Mouse (Mus musculus) erythroblast, adult 5-6 weeks (primary cell): ENCODE measurements at regions not wholly inside any gene's neighbourhood (a gene's known extent, or its start where the extent isn't known, plus 50 kb on each side); places are given as distances from the start of the nearest gene placed in this dataset.

ENCODE experiments used
- ATAC-seq: replicated peaks from 2 replicates; pipeline ENCODE4 v1.8.0; 2016; ENCODE audit warnings: moderate number of reproducible peaks, mild to moderate bottlenecking, moderate TSS enrichment, inconsistent platforms; ENCODE audit not compliant: poor library complexity, low FRiP score, severe bottlenecking

GRCm38 (mm10) chr9:14156967-14157366 is 117.9 kb upstream of the Sesn3 start:
- no peak for ATAC-seq

DNA sequence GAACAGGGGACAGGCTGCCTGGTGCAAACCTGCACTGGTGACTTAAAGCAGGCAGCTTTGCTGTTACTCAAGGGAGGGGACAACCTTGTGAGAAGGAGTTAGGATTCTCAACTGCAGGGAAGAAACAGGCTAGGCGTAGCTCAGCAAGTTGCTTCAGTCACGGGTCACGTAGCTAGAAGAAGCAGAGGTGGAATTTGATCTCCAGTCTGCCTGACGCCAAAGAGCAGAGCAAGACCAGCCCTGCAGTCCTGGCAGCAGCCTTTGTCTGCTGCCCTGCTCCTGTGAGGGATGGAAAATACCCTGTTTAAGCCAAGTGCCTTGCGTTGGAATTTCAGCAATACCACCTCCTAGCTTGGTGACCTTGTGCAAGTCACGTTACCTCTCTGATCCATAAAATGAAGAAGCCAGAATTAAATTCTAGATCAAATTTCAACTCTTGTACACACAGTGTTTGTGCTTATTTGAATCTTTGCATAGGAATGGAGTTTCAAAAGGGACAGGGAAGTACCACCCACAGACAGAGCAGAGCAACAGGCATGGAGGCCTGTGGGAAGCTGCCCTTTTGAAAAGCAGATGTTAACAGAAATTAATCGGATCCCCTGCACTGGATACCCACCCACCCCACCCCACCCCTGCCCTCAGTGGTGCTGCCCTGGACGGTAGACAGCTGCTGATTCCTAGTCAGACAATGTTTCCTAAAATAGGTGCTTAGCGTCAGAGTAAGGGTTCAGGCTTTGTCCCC is 116.6 kb upstream of the Sesn3 start:
- ATAC-seq: no peak

DNA sequence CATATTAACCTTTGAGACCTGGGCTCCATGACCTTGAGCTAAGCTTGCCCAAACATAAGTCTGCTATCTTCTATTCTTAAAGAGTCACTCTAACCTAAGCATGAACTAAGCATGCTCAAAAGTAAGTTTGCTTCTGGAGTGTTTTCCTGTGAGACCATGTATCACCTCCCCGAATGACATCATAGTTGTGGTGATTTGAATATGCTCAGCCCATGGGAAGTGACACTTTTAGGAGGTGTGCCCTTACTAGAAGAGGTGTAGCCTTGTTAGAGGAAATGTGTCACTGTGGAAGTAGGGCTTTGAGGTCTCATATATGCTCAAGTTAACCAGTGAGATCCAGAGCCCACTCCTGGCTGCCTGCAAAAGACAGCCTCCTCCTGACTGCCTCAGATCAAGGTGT is 114.7 kb upstream of the Sesn3 start:
- no peak for ATAC-seq

DNA sequence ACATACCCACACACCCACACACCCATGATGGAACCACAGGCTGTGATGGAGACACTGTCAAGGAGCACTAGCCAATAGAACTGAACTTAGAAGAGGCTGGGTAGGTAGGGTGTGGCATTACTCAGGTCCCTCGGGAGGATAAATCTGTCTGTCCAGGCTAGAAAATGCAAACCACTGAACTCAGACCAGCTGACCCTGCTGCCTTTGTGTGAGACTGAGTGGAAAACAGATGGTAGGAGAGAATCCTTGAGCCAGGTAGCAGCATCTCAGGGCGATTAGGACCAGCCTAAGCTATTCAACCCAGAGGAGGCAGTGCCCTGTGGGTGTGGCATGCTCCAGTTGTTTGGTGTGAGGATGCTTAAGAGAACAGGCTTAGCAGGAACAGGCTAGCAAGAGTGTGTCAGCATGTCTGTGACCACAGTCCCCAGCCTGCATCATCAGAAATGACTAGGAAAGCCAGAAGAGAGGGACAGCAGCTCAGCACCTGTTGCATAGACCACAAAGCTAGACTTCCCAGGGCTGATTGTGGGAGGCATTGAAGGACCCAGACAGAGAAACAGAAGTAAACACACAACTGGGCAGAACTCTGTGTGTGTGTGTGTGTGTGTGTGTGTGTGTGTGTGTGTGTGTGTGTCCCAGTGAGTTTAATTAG is 103.2 kb upstream of the Sesn3 start:
- ATAC-seq: no peak

GRCm38 (mm10) chr9:14173631-14174323 is 101.1 kb upstream of the Sesn3 start:
- no peak for ATAC-seq

GRCm38 (mm10) chr9:14174324-14175040 is 100.4 kb upstream of the Sesn3 start:
- no peak for ATAC-seq

DNA sequence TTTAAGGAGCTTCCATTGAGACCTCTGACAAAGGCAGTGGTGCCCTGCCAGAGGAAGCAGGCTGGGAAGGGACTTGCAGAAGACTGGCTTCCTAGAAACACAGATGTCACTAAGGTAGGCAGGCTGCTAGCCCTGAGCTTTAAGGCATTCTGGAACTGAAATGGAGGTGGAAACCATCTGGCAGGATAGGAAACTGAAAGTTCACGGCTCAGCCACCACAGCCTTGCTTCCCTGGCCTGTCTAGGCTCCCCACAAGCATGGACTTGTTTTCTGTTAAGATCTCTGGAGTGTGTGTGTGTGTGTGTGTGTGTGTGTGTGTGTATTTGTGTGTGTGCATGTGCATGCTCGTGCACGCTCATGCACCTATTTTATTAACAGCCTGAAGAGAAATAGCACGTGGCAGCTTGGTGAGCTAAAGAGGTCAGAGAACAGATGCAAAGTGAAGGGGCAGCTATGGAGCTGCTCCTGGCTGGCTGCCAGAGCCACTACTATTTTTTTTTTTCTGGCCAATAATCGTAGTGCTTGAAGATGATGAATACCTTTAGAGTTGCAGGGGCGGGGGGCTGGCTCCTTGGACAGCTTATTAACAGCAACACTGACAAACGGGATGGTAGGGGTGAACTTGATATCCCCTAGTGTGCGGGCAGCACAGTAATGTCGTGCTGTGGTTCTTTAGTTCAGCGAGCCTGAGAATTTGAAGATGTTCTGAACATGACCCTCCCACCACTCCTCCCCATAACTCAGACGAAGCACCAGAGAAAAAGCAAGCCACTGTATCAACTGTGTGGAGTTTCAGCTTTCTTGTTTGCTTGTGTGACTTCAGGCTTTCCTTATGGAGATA is 99.6 kb upstream of the Sesn3 start:
- no peak for ATAC-seq

GRCm38 (mm10) chr9:14179777-14180176 is 95.1 kb upstream of the Sesn3 start:
- no peak for ATAC-seq

- no peak for ATAC-seq
Observed at GRCm38 (mm10) chr9:14184261-14184660, 90.6 kb upstream of the Sesn3 start.

GRCm38 (mm10) chr9:14185681-14186080 is 89.2 kb upstream of the Sesn3 start:
- ATAC-seq: no peak

DNA sequence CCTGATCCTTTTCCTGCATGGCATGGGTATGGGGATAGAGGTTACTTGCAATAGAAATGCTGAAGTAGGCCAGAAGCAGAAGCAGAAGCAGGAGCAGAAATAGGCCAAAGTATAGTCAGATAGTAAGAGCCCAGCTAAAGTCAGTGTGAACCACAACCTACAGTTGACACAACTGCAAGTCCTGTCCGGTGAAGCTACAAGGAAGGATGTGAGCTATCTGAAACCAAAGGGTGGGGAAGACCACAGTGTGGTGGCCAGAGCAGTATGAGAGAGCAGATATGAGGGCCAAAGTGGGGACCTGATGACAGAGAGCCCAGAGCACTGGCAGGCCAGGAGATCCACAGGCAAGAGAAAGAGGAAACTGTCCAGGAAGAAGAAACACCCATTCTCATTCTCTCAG is 87.1 kb upstream of the Sesn3 start:
- no peak for ATAC-seq

GRCm38 (mm10) chr9:14188504-14188903 is 86.4 kb upstream of the Sesn3 start:
- ATAC-seq: no peak

- no peak for ATAC-seq
Observed at GRCm38 (mm10) chr9:14190660-14191059, 84.2 kb upstream of the Sesn3 start.

DNA sequence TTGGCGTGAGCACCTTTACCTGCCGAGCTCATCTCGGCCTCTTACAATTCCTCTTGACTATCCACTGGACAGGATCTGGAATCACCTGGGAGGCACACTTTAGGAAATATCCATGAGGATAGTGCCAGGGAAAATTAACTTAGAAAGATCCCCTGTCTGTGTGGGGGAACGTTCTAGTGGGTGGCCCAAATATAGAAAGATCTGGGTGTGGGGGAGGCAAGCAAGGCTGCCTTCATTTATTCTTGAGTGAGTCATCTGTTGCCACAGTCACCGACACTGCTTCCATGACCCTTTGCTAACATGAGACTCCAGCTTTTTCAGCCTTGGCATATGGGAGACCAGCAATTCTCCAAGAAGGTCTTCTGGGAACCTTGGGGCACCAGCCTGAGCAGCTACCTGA is 80.1 kb upstream of the Sesn3 start:
- ATAC-seq: no peak

DNA sequence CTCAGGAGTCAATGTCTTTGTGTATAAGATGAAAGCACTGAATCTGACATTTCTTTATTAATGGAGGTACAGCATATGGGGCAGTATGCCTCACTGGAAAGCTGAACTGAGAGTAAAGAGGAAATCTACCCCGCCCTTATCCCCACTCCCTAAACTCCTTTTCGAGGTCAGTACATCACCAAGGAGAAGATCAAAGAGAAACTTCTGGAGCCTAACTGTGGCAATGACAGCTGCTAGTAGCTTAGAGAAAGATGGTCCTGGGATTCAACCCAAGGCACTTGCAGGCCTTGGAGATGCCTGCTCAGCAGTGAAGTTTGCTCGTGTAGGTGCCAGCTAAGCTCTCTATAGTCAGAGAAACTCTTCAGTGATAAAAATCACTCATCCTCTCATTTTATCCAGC is 75.8 kb upstream of the Sesn3 start:
- no peak for ATAC-seq

GRCm38 (mm10) chr9:14199983-14200700 is 74.7 kb upstream of the Sesn3 start:
- ATAC-seq: no peak

GRCm38 (mm10) chr9:14200852-14201251 is 74.0 kb upstream of the Sesn3 start:
- ATAC-seq: no peak

DNA sequence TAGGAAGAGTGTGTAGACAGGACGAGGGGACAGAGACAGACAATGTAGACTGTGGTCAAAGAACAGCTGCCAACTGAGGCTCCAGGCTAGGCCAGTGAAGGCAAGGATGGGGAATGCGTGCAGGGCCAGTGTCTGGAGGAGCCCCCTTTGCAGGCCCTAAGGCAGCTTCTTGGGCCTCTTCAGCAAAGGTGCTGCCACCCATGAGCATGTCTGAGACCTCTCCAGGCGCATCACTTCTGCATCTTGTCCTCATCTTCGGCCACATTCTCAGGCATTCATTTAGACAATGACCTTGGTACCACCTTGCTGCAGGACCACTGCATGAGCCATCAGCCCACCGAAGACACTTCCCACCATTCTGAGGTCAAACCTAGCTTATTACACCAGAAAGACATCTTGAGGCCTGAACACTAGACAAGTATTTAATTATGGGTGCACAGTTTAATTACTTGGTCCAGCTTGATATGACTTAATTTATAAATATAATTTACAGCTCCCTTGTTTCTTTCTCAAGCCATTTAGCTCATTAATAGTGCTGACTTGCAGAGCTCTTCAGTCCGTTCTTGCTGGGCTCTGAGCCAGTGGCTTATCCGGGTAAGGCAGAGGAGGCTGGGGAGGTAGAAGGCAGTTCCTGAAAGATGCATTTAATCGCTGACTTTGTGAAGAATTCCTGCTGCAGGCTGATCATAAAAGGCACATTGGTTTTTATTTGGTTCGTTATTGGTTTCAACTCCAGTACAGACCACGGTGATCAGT is 72.1 kb upstream of the Sesn3 start:
- no peak for ATAC-seq
